Mouse (Mus musculus) bone marrow, adult 2 months (tissue): ENCODE results near the gene Fbxo47.

Source experiments
- CTCF ChIP-seq: fragments of 200-500 bp; IDR thresholded peaks from 2 replicates; pipeline ENCODE4 v1.5.1; 2011; ENCODE audit warnings: low read length, control low read depth; ENCODE audit not compliant: control insufficient read depth, insufficient read depth
- POLR2A ChIP-seq: fragments of 200-500 bp; IDR thresholded peaks from 2 replicates; pipeline ENCODE4 v1.6.1; 2011; ENCODE audit warnings: low read depth, mild to moderate bottlenecking, control low read depth, low read length, borderline replicate concordance; ENCODE audit not compliant: control insufficient read depth

GRCm38 (mm10) chr11:97838779-97839440, 45.0 kb downstream of the Fbxo47 start:
- no peak for TF ChIP-seq CTCF
- no peak for TF ChIP-seq POLR2A
